Mouse (Mus musculus): ENCODE results near the gene Mgst3.
"Not testable (repeated sequence)": the region's sequence is repeated elsewhere in the genome, so short reads cannot be mapped to it uniquely, and the experiment has no call there.

Mgst3 gene

DNA sequence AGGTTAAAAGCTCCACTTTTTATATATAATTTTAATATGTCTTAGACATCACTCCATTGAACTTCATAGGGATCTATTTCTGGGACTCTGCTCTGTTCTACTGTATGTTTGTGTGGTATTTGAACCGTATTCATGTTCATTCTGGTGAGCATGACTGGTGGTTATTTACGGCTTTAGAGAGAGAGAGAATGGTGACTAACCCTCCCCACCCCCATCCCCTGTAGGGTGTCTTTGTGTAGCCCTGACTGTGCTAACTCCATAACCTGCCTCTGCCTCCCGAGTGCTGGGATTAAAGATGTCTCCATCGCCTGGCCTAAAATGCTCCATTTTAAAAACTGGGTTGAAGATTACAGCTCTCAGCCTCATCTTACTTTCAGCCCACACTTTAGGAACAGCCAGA lies 33.4 kb downstream of the Mgst3 start:
- DNase-seq (ENCODE audit: low spot score in 2 of 2), result no peak

DNA sequence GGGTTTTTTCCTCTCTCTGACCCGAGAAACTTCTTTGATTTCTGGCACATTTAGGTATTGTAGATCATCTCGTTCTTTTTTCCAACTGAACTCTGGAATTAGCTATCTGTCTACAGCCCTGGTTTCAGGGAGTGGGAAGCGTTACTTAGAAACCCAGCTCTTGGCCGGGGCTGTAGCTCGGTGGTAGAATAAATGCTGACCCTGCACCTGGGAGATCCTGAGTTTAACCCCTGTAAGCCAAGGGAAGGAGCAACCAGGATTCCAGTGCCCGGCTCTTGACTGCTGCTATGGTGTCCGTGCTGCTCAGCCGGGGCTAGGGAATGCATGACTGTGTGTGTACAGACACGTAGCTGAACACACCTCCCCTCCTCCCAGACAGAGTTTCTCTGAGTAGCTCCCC lies 34.9 kb downstream of the Mgst3 start:
- DNase-seq (ENCODE audit: low spot score in 2 of 2), result no peak

DNA sequence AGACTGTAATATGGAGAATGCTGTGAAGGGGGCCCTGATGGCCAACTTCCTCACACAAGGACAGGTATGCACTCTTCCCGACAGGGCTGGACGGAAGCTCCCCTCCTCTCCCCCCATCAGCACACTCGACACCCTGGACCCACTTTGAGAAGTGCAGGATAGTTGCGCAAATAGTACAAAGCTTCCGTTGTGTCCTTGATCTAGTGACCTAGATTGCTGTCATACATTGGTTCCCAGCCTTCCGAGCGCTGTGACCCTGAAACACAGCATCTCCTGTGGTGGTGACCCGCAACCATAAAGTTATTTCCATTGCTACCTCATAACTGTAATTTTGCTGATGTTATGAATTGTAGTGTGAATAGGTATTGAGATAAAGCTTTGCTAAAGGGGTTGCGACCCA lies 36.3 kb downstream of the Mgst3 start:
- DNase-seq (ENCODE audit: low spot score in 2 of 2), result no peak

DNA sequence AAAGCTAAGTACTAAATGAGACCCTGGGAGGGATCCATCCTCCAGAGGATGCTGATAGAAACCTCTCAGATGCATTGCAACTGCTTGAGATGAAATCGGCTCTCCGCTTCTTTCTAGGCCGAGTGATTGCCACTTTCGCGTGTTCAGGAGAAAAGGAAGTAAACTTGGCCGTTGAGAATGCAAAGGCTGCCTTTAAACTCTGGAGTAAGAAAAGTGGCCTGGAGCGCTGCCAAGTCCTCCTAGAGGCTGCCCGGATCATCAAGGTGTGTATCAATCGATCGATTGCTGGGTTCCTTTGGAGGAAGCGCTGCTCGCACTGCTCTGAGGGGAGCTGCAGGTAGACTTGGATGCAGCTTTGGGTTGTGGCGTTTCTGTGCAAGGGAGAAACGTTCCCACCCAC lies 41.2 kb downstream of the Mgst3 start:
- DNase-seq (ENCODE audit: low spot score in 2 of 2), result no peak

DNA sequence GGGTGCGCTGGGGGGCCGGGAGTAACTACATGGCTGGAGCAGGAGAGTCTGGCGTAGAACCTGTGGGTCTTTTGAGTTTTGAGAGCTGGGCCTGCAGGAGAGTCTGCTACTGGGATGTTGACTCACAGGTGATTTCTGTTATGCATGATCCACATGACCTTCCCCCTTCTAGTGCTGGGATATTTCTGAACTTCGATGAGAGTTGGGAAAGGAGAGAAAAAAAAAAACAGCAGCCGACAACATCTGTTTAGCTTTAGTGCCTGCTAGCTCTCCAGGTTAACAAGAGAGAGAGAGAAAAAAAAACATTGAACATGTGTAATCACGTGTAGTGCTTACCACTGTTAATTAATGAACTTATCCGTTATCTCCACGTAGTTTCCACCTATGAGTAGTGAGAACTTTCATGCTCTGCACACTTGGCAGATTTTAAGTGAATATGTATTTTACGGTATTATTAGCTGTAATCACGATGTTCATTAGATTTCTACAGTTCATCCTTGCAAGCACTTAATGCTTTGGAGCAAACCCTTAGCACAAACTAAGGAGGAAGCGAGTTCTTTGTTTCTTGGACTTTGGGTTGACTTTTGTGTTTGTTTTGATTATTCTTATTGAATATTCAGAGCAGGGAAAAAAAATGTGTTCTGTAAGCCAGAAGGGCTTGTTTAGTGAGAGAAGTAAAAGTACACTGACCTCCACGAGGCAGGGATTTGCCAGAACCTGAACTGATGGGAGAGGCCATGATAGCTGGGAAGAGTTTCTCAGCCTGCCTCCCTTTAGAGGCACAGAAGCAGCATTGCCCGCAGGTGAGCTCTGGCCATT lies 42.8 kb downstream of the Mgst3 start:
- no peak for DNase-seq (ENCODE audit: low spot score in 2 of 2)

DNA sequence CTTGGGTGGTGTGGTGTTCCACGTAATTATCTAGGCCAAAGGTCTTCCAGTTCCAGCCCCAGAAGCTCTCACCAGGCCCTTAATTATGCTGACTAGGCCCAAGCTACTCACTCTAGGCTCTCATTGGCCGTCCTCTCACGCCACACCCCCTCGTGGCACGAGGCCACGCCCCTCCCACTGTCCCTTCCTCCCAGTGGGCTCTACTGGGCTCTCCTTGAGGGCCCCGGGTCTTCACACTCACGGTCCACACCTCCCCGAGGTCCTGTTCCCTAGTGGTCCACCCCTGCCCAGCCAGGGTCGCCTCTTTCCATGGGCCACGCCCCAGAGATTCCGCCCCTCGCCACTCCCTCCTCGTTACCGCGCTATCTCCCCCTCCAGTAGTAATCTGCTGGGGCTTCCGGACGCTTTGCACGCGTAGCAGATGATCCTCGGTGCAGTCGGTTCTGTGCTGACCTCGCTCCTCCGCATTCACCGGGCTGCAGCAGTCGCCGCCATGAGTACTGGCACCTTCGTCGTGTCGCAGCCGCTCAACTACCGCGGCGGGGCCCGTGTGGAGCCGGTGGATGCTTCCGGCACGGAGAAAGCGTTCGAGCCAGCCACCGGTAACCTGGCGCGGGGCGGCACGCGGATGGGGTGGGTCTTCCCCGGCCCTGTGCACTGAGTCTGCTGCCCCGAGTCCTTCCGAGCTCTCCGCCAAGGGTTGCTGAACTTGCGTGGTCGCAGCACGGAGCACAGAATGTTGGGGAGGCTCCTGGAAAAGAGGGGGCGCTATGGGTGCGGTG lies 43.6 kb downstream of the Mgst3 start, which contains the start of gene Aldh9a1:
TSS of gene Aldh9a1 (plus strand) at position 177 of the 782 bp plus-strand sequence.
- DNase-seq (ENCODE audit: low spot score in 2 of 2), result peak; percentile 68 to 77

DNA sequence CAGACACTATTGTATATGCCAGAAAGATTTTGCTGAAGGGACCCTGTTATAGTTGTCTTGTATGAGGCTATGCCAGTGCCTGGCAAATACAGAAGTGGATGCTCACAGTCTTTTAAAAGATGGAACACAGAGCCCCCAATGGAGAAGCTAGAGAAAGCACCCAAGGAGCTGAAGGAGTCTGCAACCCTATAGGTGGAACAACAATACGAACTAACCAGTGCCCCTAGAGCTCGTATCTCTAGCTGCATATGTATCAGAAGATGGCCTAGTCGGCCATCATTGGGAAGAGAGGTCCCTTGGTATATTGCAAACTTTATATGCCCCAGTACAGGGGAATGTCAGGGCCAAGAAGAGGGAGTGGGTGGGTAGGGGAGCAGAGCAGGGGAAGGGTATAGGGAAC lies 44.4 kb downstream of the Mgst3 start:
- not testable (repeated sequence) for DNase-seq (ENCODE audit: low spot score in 2 of 2)

DNA sequence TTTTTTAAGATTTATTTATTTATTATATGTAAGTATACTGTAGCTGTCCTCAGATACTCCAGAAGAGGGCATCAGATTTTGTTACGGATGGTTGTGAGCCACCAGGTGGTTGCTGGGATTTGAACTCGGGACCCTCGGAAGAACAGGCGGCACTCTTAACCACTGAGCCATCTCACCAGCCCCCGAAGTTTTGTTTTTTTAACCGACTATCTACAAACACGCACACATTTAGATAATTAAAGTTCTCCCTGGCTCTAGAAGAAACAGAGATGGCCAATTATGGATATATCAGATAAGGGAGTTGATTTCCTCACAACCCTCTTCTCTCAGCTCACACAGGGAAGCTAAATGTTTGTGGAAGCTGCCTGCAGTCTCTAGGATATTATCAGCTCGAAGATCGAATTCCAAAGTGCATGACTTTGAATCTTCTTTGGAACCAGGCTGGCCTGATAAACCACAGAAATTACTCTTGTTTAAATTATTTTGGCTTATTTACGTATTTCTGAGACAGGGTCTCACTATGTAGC lies 47.6 kb downstream of the Mgst3 start:
- not testable (repeated sequence) for DNase-seq (ENCODE audit: low spot score in 2 of 2)

DNA sequence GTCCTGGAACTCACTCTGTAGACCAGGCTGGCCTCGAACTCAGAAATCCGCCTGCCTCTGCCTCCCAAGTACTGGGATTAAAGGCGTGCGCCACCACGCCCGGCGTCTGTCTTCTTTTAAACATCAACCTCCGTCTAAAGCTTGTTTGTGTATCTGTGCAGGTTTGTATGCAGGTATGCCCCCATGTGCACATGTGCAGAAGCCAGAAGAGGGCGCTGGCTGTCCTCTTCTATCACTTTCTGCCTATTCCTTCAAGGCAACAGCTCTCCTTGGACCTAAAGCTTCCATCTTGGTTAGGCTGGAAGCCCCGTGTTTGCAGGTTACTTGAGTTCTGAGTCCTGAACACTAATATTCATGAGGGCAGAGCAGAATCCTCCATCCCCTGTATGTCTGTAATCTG lies 50.8 kb downstream of the Mgst3 start:
- no peak for DNase-seq (ENCODE audit: low spot score in 2 of 2)

DNA sequence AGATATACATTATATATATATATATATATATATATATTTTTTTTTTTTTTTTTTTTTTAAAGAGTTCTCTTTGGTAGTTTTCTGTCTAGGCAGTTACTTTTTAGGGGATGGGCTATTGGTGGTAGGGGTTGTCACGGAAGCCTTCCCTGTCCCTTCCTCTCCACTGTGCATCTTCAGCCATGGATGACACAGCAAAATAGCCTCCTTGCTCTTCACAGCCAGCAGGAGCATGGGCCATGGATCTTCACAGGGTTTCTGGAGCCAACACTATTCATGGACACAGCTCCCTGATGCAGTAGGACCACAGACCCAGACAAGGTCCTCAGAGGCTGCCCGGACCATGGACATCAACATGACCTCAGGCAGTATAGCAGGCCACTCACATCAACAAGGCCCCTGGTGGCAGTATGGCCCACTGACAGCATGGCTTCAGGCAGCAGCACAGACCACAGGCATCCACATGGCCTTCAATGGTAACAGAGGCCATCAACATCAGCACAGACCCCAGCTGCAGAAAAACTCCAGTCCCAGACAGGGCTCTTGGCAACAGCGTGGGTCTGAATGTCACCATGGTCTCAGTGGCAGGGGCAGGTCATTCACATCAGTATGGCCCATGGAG lies 52.6 kb downstream of the Mgst3 start:
- no peak for DNase-seq (ENCODE audit: low spot score in 2 of 2)

DNA sequence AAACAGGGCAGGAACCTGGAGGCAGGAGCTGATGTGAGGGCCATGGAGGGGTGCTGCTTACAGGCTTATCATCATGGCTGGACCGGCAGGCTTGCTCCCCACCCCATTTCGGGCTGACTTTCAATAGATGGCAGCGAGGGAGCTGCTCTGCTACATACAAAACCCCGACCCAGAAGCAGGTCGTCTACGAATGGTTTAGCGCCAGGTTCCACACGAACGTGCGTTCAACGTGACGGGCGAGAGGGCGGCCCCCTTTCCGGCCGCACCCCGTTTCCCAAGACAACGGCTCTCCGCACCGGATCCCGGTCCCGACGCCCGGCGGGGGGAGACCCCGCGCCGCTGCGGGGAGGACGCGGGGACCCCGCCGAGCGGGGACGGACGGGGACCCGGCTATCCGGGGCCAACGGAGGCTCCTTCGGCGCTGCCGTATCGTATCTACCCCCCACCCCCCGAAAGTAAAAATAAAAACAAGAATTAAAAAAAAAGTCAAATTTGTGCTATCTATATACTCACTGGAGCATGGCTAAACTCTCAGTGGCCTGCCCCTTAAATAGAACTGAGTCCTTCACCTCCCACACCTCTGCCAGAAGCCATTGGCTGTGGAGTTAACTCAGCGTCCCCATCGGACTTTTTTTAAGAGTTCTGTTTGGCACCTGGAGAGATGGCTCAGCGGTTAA lies 53.4 kb downstream of the Mgst3 start:
- no peak for DNase-seq (ENCODE audit: low spot score in 2 of 2)

DNA sequence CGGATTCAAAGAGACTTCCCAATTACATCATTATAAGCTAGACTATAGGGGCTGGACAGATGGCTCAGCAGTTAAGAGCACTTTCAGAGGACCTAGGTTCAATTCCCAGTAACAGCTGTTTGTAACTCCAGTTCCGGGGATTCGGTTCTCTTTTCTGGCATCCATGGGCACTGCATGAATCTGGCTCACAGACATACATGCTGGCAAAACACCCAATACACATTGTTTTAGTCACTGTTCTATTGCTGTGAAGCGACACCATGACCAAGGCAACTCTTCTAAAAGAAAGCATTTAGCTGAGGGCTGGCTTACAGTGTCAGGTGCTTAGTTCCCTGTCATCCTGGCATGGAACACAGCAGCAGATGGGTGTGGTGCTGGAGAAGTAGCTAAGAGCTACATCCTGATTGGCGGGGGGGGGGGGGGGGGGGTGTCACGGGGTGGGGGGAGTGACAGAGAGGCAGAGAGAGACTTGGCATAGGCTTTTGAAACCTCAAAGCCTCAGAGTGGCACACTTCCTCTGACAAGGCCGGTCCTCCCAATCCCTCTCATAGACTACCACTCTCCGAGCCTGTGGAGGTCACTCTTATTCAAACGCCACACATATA lies 54.4 kb downstream of the Mgst3 start:
- DNase-seq (ENCODE audit: low spot score in 2 of 2), result no peak

DNA sequence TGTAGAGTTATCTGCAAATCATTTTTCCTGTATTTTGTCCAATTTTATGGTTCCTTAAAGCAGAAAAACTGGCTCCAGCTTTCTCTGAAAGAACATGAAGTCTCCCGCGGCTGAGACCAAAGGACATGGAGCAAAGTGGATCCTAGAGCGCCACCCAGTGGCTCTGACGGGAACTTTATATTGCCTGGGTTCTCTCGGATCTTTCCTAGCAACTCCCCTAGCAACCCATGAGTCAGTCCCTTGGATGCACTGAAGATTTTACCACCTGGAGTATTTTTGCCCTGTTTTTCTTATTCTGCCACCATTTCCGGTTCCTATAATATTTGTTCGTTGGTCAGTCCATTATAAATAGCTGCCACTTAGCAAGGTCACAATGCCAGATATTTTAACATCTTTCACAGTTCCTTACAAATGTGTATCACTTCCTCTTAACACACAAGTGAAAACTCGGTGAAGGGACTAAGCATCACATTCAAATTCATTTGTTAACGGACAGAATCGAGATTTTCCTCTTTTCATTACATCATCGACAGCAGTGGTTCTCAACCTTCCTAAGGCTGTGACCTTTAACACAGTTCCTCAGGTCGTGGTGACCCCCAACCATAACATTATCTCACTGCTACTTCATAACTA lies 56.1 kb downstream of the Mgst3 start:
- peak; percentile 48 to 76 for DNase-seq (ENCODE audit: low spot score in 2 of 2)

DNA sequence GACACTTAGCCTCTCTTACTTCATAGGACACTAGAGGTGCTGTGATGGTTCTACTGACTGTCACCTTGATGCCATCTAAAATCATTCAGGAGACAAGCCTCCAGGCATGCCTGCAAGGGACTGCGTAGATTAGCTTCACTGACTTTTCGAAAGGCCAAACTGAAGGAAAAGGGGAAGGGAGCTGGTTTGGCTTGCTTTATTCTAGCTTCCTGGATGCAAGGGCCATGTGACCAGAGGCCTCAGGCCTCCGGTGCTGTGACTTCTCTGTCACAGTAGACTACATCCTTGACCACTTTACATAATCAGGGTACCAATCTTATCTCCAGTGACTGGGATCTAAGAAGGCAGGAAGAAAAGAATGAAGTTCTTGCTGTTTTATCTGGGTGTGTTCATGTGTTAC lies 57.2 kb downstream of the Mgst3 start:
- no peak for DNase-seq (ENCODE audit: low spot score in 2 of 2)

DNA sequence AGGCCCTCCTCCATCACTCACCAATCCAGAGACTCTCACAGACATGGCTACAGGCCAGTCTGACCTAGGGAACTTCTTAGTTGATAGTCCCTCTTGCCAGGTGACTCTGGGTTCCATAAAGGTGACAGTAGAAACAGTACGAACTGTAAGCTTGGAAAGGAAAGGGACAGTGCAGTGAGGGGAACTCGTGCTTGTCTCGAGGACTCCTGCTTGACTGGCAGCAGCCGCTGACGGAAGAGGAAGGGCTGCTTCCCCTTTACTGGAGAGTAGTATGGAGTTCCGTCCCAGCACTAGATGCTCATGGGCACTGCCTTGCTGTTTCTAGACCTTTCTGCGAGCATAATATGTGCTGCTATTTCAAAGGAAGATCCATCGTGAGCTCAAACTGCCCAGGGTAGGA lies 62.5 kb downstream of the Mgst3 start:
- no peak for DNase-seq (ENCODE audit: low spot score in 2 of 2)

DNA sequence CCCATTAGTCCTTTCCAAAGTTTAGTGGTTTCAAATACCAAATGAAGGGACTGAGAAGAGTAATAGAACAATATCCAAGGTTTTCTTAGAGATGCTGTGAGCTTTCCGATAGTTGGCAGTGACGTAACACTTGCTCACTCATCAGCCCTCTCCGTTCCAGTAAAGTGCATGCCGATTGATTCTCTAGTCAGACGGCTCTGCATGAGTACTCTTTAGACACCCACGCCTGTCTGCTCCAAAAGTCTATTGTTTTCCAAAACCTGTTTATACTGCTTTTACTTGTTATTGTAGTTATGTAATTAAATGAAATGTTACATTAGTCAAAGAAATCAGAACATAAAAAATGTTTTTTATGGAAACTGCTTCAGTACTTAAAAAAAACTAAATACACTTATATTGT lies 64.9 kb downstream of the Mgst3 start:
- no peak for DNase-seq (ENCODE audit: low spot score in 2 of 2)

Measured in thymus, postnatal 10 days (tissue).